Mouse (Mus musculus): Measurements from ENCODE around the gene Cplx3. TPM values are rescaled to one million over a fixed set of nuclear protein-coding genes. Genes with fewer than 3 reads are reported as not detected.
A peak's percentile ranks its signal among the peaks of the same experiment; 100 is the strongest.

Cplx3 gene
- polyA plus RNA-seq, 1 experiment: 0.47 TPM

- peak; percentile 90 for DNase-seq
- H3K36me3 ChIP-seq (ENCODE audit: control insufficient read depth, insufficient read depth, low read length): peaks cover 3% of the 10 kb centered on the region; the same call in 1 of the 2 replicates
- TF ChIP-seq POLR2A (IDR thresholded peaks at IDR 0.05; ENCODE audit: low read depth, low read length) (peak; percentile 36), CTCF (conservative IDR thresholded peaks at IDR 0.05; ENCODE audit: insufficient read depth, insufficient read length, low read depth, low read length) (no peak)
- H3K27me3 ChIP-seq (replicated peaks; ENCODE audit: control insufficient read depth, insufficient read depth, low read length): no peaks in the 10 kb centered on the region
- H3K27ac ChIP-seq (ENCODE audit: insufficient read depth, low read depth, low read length): peak within 1 kb of the TSS; percentile 65
- H3K4me3 ChIP-seq (ENCODE audit: insufficient read depth, low read depth, low read length): peak within 1 kb of the TSS; percentile 67
- WGBS: under 1% methylated on average over 58 of the region's 58 CpGs
- peaks cover 13% of the 10 kb centered on the region for H3K4me1 ChIP-seq (ENCODE audit: control insufficient read depth, insufficient read depth, low read length)
These were observed 16.6 kb downstream of the Cplx3 start, which contains the start of gene Ulk3 for GRCm38 (mm10) chr9:57589224-57590126. Gene Ulk3, plus strand, starts transcription at chr9:57589452.

- H3K4me3 ChIP-seq (ENCODE audit: insufficient read depth, low read depth, low read length): no peak overlapping the region
- H3K27ac ChIP-seq (ENCODE audit: insufficient read depth, low read depth, low read length): no peak overlapping the region
- H3K27me3 ChIP-seq (replicated peaks; ENCODE audit: control insufficient read depth, insufficient read depth, low read length): no peaks in the 10 kb centered on the region
- TF ChIP-seq CTCF (conservative IDR thresholded peaks at IDR 0.05; ENCODE audit: insufficient read depth, insufficient read length, low read depth, low read length) (no peak), POLR2A (IDR thresholded peaks at IDR 0.05; ENCODE audit: low read depth, low read length) (no peak)
- WGBS: 80% methylated on average over 3 of the region's 3 CpGs
- no peak for DNase-seq
- peaks cover 3% of the 10 kb centered on the region for H3K36me3 ChIP-seq (ENCODE audit: control insufficient read depth, insufficient read depth, low read length)
- peaks cover 6% of the 10 kb centered on the region for H3K4me1 ChIP-seq (ENCODE audit: control insufficient read depth, insufficient read depth, low read length)
These were observed 21.1 kb downstream of the Cplx3 start for GRCm38 (mm10) chr9:57584991-57585390.

- Histone ChIP-seq H3K27ac (ENCODE audit: insufficient read depth, low read depth, low read length) (no peak overlapping the region), H3K27me3 (replicated peaks; ENCODE audit: control insufficient read depth, insufficient read depth, low read length) (no peaks in the 10 kb centered on the region), H3K4me1 (ENCODE audit: control insufficient read depth, insufficient read depth, low read length) (no peaks in the 10 kb centered on the region; the same call in 1 of the 2 replicates), H3K4me3 (ENCODE audit: insufficient read depth, low read depth, low read length) (no peak overlapping the region), H3K36me3 (ENCODE audit: control insufficient read depth, insufficient read depth, low read length) (peaks cover 2% of the 10 kb centered on the region; the same call in 1 of the 2 replicates)
- 78% methylated on average over 6 of the region's 6 CpGs for WGBS
- DNase-seq: no peak
- no peak for TF ChIP-seq POLR2A (IDR thresholded peaks at IDR 0.05; ENCODE audit: low read depth, low read length)
- TF ChIP-seq CTCF (conservative IDR thresholded peaks at IDR 0.05; ENCODE audit: insufficient read depth, insufficient read length, low read depth, low read length): no peak
These were observed 28.8 kb downstream of the Cplx3 start for GRCm38 (mm10) chr9:57577144-57577849.

- H3K36me3 ChIP-seq (ENCODE audit: control insufficient read depth, insufficient read depth, low read length): peaks cover 2% of the 10 kb centered on the region; the same call in 1 of the 2 replicates
These were observed 30.5 kb downstream of the Cplx3 start for GRCm38 (mm10) chr9:57575577-57575976.

GRCm38 (mm10) chr9:57574397-57574796 is 31.7 kb downstream of the Cplx3 start:
- Histone ChIP-seq H3K27ac (ENCODE audit: insufficient read depth, low read depth, low read length) (no peak overlapping the region), H3K36me3 (ENCODE audit: control insufficient read depth, insufficient read depth, low read length) (peaks cover 2% of the 10 kb centered on the region; the same call in 1 of the 2 replicates)
- TF ChIP-seq CTCF (conservative IDR thresholded peaks at IDR 0.05; ENCODE audit: insufficient read depth, insufficient read length, low read depth, low read length): no peak
- no peak for TF ChIP-seq POLR2A (IDR thresholded peaks at IDR 0.05; ENCODE audit: low read depth, low read length)

More at GRCm38 (mm10) chr9:57575577-57575976, 30.5 kb downstream of the Cplx3 start:
- H3K27me3 ChIP-seq (replicated peaks; ENCODE audit: control insufficient read depth, insufficient read depth, low read length): no peaks in the 10 kb centered on the region
- TF ChIP-seq CTCF (conservative IDR thresholded peaks at IDR 0.05; ENCODE audit: insufficient read depth, insufficient read length, low read depth, low read length): no peak
- no peak for TF ChIP-seq POLR2A (IDR thresholded peaks at IDR 0.05; ENCODE audit: low read depth, low read length)
- no peaks in the 10 kb centered on the region; the same call in 1 of the 2 replicates for H3K4me1 ChIP-seq (ENCODE audit: control insufficient read depth, insufficient read depth, low read length)
- H3K4me3 ChIP-seq (ENCODE audit: insufficient read depth, low read depth, low read length): no peak overlapping the region
- 55% methylated on average over 3 of the region's 3 CpGs for WGBS
- no peak overlapping the region for H3K27ac ChIP-seq (ENCODE audit: insufficient read depth, low read depth, low read length)
- DNase-seq: no peak

GRCm38 (mm10) chr9:57568500-57568899 is 37.6 kb downstream of the Cplx3 start:
- WGBS: 42% methylated on average over 6 of the region's 6 CpGs
- no peak for TF ChIP-seq POLR2A (IDR thresholded peaks at IDR 0.05; ENCODE audit: low read depth, low read length)
- no peak for TF ChIP-seq CTCF (conservative IDR thresholded peaks at IDR 0.05; ENCODE audit: insufficient read depth, insufficient read length, low read depth, low read length)
- peak; percentile 70 for DNase-seq
- Histone ChIP-seq H3K27ac (ENCODE audit: insufficient read depth, low read depth, low read length) (peak overlapping the region; percentile 56), H3K4me1 (ENCODE audit: control insufficient read depth, insufficient read depth, low read length) (peaks cover 42% of the 10 kb centered on the region), H3K36me3 (ENCODE audit: control insufficient read depth, insufficient read depth, low read length) (peaks cover 2% of the 10 kb centered on the region; the same call in 1 of the 2 replicates), H3K4me3 (ENCODE audit: insufficient read depth, low read depth, low read length) (no peak overlapping the region), H3K27me3 (replicated peaks; ENCODE audit: control insufficient read depth, insufficient read depth, low read length) (no peaks in the 10 kb centered on the region)

More at GRCm38 (mm10) chr9:57574397-57574796, 31.7 kb downstream of the Cplx3 start:
- no peaks in the 10 kb centered on the region; the same call in 1 of the 2 replicates for H3K4me1 ChIP-seq (ENCODE audit: control insufficient read depth, insufficient read depth, low read length)
- DNase-seq: no peak
- H3K27me3 ChIP-seq (replicated peaks; ENCODE audit: control insufficient read depth, insufficient read depth, low read length): no peaks in the 10 kb centered on the region
- no peak overlapping the region for H3K4me3 ChIP-seq (ENCODE audit: insufficient read depth, low read depth, low read length)
